Mouse (Mus musculus) kidney, adult 9 months (tissue): ENCODE data around the gene Adcy9.

Source experiments
- DNase-seq: peaks from one replicate; pipeline ENCODE4 v3.0.0; 2022

The Adcy9 gene

GRCm38 (mm10) chr16:4316094-4316474 is 104.2 kb downstream of the Adcy9 start:
- peak; percentile 94 for DNase-seq

- no peak for DNase-seq
These were observed 104.8 kb downstream of the Adcy9 start for GRCm38 (mm10) chr16:4315352-4316093.

GRCm38 (mm10) chr16:4314891-4315290 is 105.4 kb downstream of the Adcy9 start:
- no peak for DNase-seq

- DNase-seq, result no peak
These were observed 108.3 kb downstream of the Adcy9 start for GRCm38 (mm10) chr16:4312018-4312417.

- DNase-seq, result no peak
These were observed 108.7 kb downstream of the Adcy9 start for GRCm38 (mm10) chr16:4311608-4312007.

GRCm38 (mm10) chr16:4307795-4308194 is 112.5 kb downstream of the Adcy9 start:
- no peak for DNase-seq

- DNase-seq, result peak; percentile 67
These were observed 115.9 kb downstream of the Adcy9 start for GRCm38 (mm10) chr16:4304176-4304922.

- no peak for DNase-seq
These were observed 116.7 kb downstream of the Adcy9 start for GRCm38 (mm10) chr16:4303554-4303953.

GRCm38 (mm10) chr16:4300280-4300679 is 120.0 kb downstream of the Adcy9 start:
- DNase-seq, result no peak

GRCm38 (mm10) chr16:4293259-4293658 is 127.0 kb downstream of the Adcy9 start:
- no peak for DNase-seq

GRCm38 (mm10) chr16:4289507-4289906 is 130.8 kb downstream of the Adcy9 start:
- peak; percentile 28 for DNase-seq

- DNase-seq, result no peak
These were observed 133.7 kb downstream of the Adcy9 start for GRCm38 (mm10) chr16:4286593-4286992.

GRCm38 (mm10) chr16:4285257-4285656 is 135.0 kb downstream of the Adcy9 start:
- peak; percentile 55 for DNase-seq

- no peak for DNase-seq
These were observed 136.9 kb downstream of the Adcy9 start for GRCm38 (mm10) chr16:4283267-4283851.

GRCm38 (mm10) chr16:4281470-4281869 is 138.8 kb downstream of the Adcy9 start:
- DNase-seq, result no peak

- no peak for DNase-seq
These were observed 139.3 kb downstream of the Adcy9 start for GRCm38 (mm10) chr16:4280949-4281348.

- DNase-seq, result no peak
These were observed 140.7 kb downstream of the Adcy9 start for GRCm38 (mm10) chr16:4279601-4280000.

- no peak for DNase-seq
These were observed 143.7 kb downstream of the Adcy9 start for GRCm38 (mm10) chr16:4276621-4277020.

GRCm38 (mm10) chr16:4276151-4276550 is 144.1 kb downstream of the Adcy9 start:
- DNase-seq, result no peak

- peak; percentile 71 for DNase-seq
These were observed 146.4 kb downstream of the Adcy9 start for GRCm38 (mm10) chr16:4273702-4274476.

GRCm38 (mm10) chr16:4272254-4272653 is 148.0 kb downstream of the Adcy9 start:
- no peak for DNase-seq

GRCm38 (mm10) chr16:4270911-4271310 is 149.4 kb downstream of the Adcy9 start:
- DNase-seq, result peak; percentile 16
